Mouse (Mus musculus): ENCODE measurements around the gene Actr10. TPM values are rescaled to one million over a fixed set of nuclear protein-coding genes. Genes with fewer than 3 reads are reported as not detected.

The Actr10 gene
- total and polyA plus RNA-seq, 3 experiments = 5.3 to 126 (median 113) TPM

- H3K36me3 ChIP-seq (replicated peaks) = no peaks in the 10 kb centered on the region
- ATAC-seq (ENCODE audit: extremely low read depth, insufficient number of reproducible peaks, low FRiP score, poor library complexity, severe bottlenecking) (no peak), DNase-seq (ENCODE audit: low spot score) (no peak)
- H3K4me1 ChIP-seq (ENCODE audit: insufficient read depth, low read depth, low read length) = peaks cover 26% of the 10 kb centered on the region
- TF ChIP-seq POLR2AphosphoS5 (IDR thresholded peaks at IDR 0.05; ENCODE audit: insufficient replicate concordance, low read depth, low read length) (no peak), CTCF (IDR thresholded peaks at IDR 0.05; ENCODE audit: low read depth, low read length) (no peak), GATA1 (IDR thresholded peaks at IDR 0.05; ENCODE audit: borderline replicate concordance, low read length) (no peak), TAL1 (conservative IDR thresholded peaks at IDR 0.05; ENCODE audit: low read depth, low read length) (no peak), GATA2 (IDR thresholded peaks at IDR 0.05; ENCODE audit: borderline replicate concordance, low read depth, low read length) (no peak)
- no peak overlapping the region for H3K4me3 ChIP-seq (ENCODE audit: low read depth, low read length)
- H3K27me3 ChIP-seq (ENCODE audit: insufficient read depth, low read length) = peaks cover 8% of the 10 kb centered on the region
- H3K9me3 ChIP-seq (replicated peaks) = no peaks in the 10 kb centered on the region
Observed at GRCm38 (mm10) chr12:70911676-70912379, 25.8 kb upstream of the Actr10 start.

GRCm38 (mm10) chr12:70913429-70913828, 24.2 kb upstream of the Actr10 start:
- TF ChIP-seq CTCF (IDR thresholded peaks at IDR 0.05; ENCODE audit: low read depth, low read length) (peak; percentile 90), GATA1 (IDR thresholded peaks at IDR 0.05; ENCODE audit: borderline replicate concordance, low read length) (no peak), POLR2AphosphoS5 (IDR thresholded peaks at IDR 0.05; ENCODE audit: insufficient replicate concordance, low read depth, low read length) (no peak)
- H3K36me3 ChIP-seq (replicated peaks) = no peaks in the 10 kb centered on the region
- peak; percentile 45; the same call in 1 of the 2 replicates for ATAC-seq (ENCODE audit: extremely low read depth, insufficient number of reproducible peaks, low FRiP score, poor library complexity, severe bottlenecking)
- no peaks in the 10 kb centered on the region for H3K9me3 ChIP-seq (replicated peaks)
- H3K4me3 ChIP-seq (ENCODE audit: low read depth, low read length) = no peak overlapping the region
- H3K4me1 ChIP-seq (ENCODE audit: insufficient read depth, low read depth, low read length) = peaks cover 26% of the 10 kb centered on the region
- peak; percentile 57 for DNase-seq (ENCODE audit: low spot score)
- peaks cover 8% of the 10 kb centered on the region; the same call in 1 of the 2 replicates for H3K27me3 ChIP-seq (ENCODE audit: insufficient read depth, low read length)

GRCm38 (mm10) chr12:70914387-70914786, 23.3 kb upstream of the Actr10 start:
- Histone ChIP-seq H3K27me3 (ENCODE audit: insufficient read depth, low read length) (peaks cover 8% of the 10 kb centered on the region; the same call in 1 of the 2 replicates), H3K36me3 (replicated peaks) (no peaks in the 10 kb centered on the region)
- no peak for ATAC-seq (ENCODE audit: extremely low read depth, insufficient number of reproducible peaks, low FRiP score, poor library complexity, severe bottlenecking)

GRCm38 (mm10) chr12:70929781-70930180, 7.9 kb upstream of the Actr10 start:
- Histone ChIP-seq H3K27me3 (ENCODE audit: insufficient read depth, low read length) (peaks cover 8% of the 10 kb centered on the region), H3K9me3 (replicated peaks) (peaks cover 4% of the 10 kb centered on the region), H3K36me3 (replicated peaks) (no peaks in the 10 kb centered on the region), H3K4me3 (ENCODE audit: low read depth, low read length) (no peak overlapping the region), H3K4me1 (ENCODE audit: insufficient read depth, low read depth, low read length) (peaks cover 2% of the 10 kb centered on the region; the same call in 1 of the 2 replicates)
- DNase-seq (ENCODE audit: low spot score) = no peak
- no peak for TF ChIP-seq GATA2 (IDR thresholded peaks at IDR 0.05; ENCODE audit: borderline replicate concordance, low read depth, low read length)
- TF ChIP-seq TAL1 (conservative IDR thresholded peaks at IDR 0.05; ENCODE audit: low read depth, low read length) = no peak
- TF ChIP-seq POLR2AphosphoS5 (IDR thresholded peaks at IDR 0.05; ENCODE audit: insufficient replicate concordance, low read depth, low read length) = no peak
- TF ChIP-seq GATA1 (IDR thresholded peaks at IDR 0.05; ENCODE audit: borderline replicate concordance, low read length) = no peak
- ATAC-seq (ENCODE audit: extremely low read depth, insufficient number of reproducible peaks, low FRiP score, poor library complexity, severe bottlenecking) = no peak

More at GRCm38 (mm10) chr12:70914387-70914786, 23.3 kb upstream of the Actr10 start:
- Histone ChIP-seq H3K4me3 (ENCODE audit: low read depth, low read length) (no peak overlapping the region), H3K4me1 (ENCODE audit: insufficient read depth, low read depth, low read length) (peaks cover 26% of the 10 kb centered on the region), H3K9me3 (replicated peaks) (no peaks in the 10 kb centered on the region)
- TF ChIP-seq CTCF (IDR thresholded peaks at IDR 0.05; ENCODE audit: low read depth, low read length) (peak; percentile 49; the same call in 1 of the 2 replicates), GATA1 (IDR thresholded peaks at IDR 0.05; ENCODE audit: borderline replicate concordance, low read length) (no peak)
- peak; percentile 62 for DNase-seq (ENCODE audit: low spot score)

GRCm38 (mm10) chr12:70937150-70937549, 507 bp upstream of the Actr10 start:
- DNase-seq (ENCODE audit: low spot score) (peak; percentile 8), ATAC-seq (ENCODE audit: extremely low read depth, insufficient number of reproducible peaks, low FRiP score, poor library complexity, severe bottlenecking) (peak; percentile 24; the same call in 1 of the 2 replicates)
- peaks cover 2% of the 10 kb centered on the region for H3K27me3 ChIP-seq (ENCODE audit: insufficient read depth, low read length)
- H3K4me3 ChIP-seq (ENCODE audit: low read depth, low read length) = peak overlapping the region; percentile 86
- peaks cover 21% of the 10 kb centered on the region for H3K36me3 ChIP-seq (replicated peaks)
- peaks cover 13% of the 10 kb centered on the region for H3K9me3 ChIP-seq (replicated peaks)
- TF ChIP-seq POLR2AphosphoS5 (IDR thresholded peaks at IDR 0.05; ENCODE audit: insufficient replicate concordance, low read depth, low read length) (no peak), TAL1 (conservative IDR thresholded peaks at IDR 0.05; ENCODE audit: low read depth, low read length) (no peak), CTCF (IDR thresholded peaks at IDR 0.05; ENCODE audit: low read depth, low read length) (no peak), GATA2 (IDR thresholded peaks at IDR 0.05; ENCODE audit: borderline replicate concordance, low read depth, low read length) (no peak)
- H3K4me1 ChIP-seq (ENCODE audit: insufficient read depth, low read depth, low read length) = peaks cover 12% of the 10 kb centered on the region

- H3K9me3 ChIP-seq (replicated peaks) = peaks cover 9% of the 10 kb centered on the region
- H3K36me3 ChIP-seq (replicated peaks) = peaks cover 49% of the 10 kb centered on the region
- H3K4me3 ChIP-seq (ENCODE audit: low read depth, low read length) = no peak overlapping the region
- H3K4me1 ChIP-seq (ENCODE audit: insufficient read depth, low read depth, low read length) = peaks cover 12% of the 10 kb centered on the region
- no peaks in the 10 kb centered on the region for H3K27me3 ChIP-seq (ENCODE audit: insufficient read depth, low read length)
- no peak for ATAC-seq (ENCODE audit: extremely low read depth, insufficient number of reproducible peaks, low FRiP score, poor library complexity, severe bottlenecking)
- TF ChIP-seq POLR2AphosphoS5 (IDR thresholded peaks at IDR 0.05; ENCODE audit: insufficient replicate concordance, low read depth, low read length) (no peak), CTCF (IDR thresholded peaks at IDR 0.05; ENCODE audit: low read depth, low read length) (no peak), TAL1 (conservative IDR thresholded peaks at IDR 0.05; ENCODE audit: low read depth, low read length) (no peak), GATA1 (IDR thresholded peaks at IDR 0.05; ENCODE audit: borderline replicate concordance, low read length) (no peak), GATA2 (IDR thresholded peaks at IDR 0.05; ENCODE audit: borderline replicate concordance, low read depth, low read length) (no peak)
- DNase-seq (ENCODE audit: low spot score) = no peak
Observed at GRCm38 (mm10) chr12:70940806-70941205, 3.1 kb downstream of the Actr10 start.
